Mouse (Mus musculus): Measurements from ENCODE around the gene Rbbp7. TPM values are rescaled to one million over a fixed set of nuclear protein-coding genes. Genes with fewer than 3 reads are reported as not detected.
"Not testable (repeated sequence)": the region's sequence is repeated elsewhere in the genome, so short reads cannot be mapped to it uniquely, and the experiment has no call there.

The Rbbp7 gene
- total RNA-seq (2022) = 100 to 1,000 TPM; 142 to 146 (median 144) TPM

DNA sequence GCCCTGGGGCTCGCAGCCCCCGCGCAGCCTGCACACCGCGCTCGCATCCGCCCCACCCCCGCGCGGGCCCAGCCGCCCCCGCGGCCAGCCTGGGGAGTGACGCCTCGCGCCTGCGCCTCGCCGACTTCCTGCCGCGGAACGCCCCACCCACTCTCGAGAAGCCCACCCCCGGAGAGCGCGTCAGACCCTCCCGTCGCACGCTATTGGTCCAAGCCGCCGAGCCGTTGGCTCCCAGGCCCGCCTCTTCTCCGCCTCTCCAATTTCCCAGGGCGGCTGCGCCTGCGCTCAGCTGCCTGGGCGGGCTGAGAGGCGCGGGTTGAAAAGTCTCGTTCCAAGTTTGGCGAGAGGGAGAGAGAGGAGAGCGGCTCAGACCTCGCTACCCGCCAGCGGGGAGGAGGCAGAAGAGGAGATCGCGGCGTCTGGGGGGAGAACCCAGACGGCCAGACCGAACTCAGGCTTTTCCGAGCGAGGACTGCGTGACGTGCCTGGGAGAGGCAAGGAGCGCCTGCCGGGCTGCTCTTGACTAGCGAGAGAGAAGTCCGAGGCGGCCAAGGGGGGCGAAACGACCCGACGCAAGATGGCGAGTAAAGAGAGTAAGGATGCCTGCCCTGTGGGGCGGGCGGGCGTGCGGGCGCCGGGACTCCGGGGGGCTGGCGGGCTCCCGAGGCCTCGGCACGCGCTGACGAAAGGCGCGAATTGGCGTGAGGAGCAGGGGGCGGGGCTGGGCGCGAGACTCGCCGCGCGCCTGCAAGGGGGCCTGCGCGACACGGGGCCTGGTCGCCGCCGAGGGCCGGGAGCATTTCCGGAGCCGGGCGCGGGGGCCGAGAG is at the start of gene Rbbp7:
Rbbp7 (plus strand) TSS at position 288 of the 828 bp plus-strand sequence.
- DNase-seq (ENCODE audit: low spot score in 2 of 2) = peak; percentile 64 to 89

DNA sequence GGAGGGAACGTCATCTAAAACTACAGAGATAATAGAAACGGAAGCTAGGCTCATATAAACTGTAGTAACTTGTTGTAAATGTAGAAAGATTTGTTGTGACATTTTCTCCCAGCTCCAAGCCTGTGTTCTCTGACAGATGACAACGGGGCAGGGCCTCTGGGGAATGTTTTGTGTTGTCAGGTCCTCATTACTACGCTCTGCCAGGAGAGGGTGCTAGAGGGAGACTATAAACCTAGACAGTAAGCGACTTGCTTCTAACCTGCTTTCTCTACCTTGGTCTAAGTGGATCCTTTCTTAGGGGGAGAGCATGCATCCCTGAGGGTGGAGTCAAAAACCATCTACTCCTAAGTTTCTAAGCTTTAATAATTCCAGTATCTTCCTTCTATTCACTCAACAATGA is 42.4 kb upstream of the Rbbp7 start:
- no peak for DNase-seq (ENCODE audit: low spot score in 2 of 2)

DNA sequence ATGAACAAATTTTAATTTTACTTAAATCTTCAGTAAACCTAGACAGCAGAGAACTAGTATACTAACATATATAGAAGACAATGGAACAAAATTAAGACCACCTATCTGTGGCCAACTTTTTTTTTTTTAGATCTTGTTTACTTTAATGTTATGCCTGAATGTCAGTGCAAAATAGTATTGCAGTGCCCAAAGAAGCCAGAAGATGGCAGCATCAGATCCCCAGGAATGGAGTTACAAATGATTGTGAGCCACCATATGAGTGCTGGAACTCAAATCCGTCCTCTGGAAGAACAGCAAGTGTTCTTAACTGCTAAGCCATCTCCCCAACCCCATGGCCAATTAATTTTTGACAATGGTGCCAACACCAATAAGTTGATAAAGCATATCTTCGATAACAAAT is 40.6 kb upstream of the Rbbp7 start:
- DNase-seq (ENCODE audit: low spot score in 2 of 2) = no peak

DNA sequence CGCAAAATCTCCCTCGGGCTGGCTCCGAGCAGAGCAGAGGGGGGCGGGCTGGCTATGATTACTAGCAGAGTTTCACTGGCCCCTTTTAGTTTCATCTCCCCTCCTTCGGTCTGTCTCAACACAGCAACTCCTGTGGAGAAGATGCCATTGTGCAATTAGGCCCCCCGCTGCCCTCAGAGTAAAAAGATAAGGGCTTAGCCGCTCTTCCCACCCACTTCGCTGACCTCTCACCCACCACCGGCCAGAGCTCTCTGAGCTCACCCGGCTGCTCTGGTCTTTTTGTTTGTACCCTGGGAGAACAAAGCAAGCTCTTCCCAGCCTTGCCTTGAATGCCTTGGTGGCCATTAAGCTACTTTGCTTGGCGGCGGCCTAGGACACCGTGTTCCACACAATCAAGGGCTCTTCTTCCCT is 32.8 kb upstream of the Rbbp7 start:
- no peak for DNase-seq (ENCODE audit: low spot score in 2 of 2)

DNA sequence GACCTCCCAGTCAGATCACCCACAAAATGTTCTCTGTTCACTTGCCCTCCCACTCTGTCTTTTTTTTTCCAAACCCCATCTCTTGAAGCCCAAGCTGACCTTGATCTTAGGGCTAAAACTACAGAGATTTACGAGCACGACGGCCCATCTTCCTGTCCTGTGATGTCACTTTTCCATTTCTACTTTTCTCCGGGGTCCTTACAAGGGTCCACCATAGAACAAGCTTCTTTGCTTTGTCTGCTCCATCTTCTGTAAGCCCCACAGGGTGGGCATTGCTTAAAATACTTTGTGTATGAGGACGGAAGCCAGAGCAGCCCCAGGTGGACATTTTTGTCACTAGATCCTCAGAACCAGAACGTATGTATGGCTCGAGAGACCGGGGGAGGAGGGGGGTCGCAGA is 32.4 kb upstream of the Rbbp7 start:
- DNase-seq (ENCODE audit: low spot score in 2 of 2) = no peak

DNA sequence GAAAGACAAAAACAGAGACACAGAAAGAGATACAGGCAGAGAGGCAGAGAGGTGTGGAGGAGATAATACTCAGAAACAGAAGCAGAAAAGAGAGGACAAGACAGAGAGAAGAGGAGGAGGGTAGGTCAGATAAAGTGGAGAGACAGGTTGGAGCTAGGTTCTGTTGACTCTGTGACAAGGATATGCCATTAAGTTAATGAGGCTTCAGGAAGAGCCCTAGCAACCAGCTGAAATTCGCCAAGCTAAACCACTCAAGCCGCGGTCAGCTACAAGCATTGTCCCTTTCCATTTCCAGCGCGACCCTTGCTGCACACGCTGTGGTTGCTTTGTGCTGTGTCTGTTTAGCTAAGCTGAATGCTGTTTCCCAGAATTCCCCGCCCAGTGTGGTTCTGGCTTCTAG is 32.0 kb upstream of the Rbbp7 start:
- DNase-seq (ENCODE audit: low spot score in 2 of 2) = no peak

DNA sequence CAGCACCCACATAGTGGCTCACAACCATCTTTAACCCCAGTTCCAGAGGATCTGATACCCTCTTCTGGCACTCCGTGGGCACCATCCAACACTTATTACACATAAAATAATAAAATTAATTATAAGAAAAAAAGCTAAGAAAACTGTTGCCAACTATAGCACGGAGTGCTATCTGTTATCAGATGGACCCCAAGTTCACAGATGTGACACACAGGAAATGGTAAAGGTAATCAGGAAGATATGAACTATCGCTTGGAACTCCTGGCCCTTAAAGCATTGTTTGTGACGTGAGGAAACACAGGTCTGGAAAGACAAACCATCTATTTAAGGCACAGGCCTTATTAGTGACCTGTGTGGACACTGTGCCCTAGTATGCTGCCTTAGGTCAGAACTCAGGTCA is 30.2 kb upstream of the Rbbp7 start:
- no peak for DNase-seq (ENCODE audit: low spot score in 2 of 2)

DNA sequence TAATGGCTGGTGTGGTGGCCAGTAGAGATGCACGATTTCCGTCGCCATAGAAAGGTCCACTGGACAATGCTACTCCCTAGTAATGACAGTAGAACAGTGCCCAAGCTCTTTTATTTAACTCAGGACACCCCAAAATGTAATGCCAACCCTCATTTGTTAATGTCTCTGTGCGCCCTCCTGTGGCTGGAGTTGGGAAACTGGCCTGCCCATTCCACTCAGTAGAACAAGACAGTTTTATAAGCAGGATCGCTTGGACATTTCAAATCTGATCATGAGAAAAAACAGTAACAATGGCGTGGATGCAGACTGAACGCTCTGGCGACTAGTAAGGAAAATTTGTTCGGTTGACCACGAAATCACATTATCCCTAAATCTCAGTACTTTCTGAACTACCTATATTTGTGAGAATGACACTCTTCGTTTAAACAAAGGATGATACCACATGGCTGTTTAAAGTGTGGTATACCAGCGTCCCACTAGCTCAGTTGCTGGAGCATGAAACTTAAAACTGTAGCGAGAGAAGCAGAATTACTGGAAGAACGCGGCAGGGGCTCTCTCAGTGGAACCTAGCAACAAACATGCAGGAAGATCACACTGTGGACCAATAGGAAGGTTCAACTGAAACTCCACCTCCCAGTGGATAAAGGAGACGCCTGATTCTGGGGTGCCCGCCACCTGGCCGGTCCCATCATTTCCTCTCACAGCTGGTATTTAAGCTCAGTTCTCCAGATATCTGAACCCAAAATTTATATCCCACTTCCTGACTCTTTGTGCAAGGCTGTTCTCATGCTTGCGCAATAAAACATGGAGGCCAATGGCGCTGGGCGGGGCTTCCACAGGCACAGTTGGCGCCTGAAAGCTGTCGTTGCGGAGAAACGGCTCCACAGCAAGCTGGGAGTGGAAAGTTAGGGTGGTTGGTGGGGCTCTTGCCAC is 24.9 kb upstream of the Rbbp7 start:
- peak; percentile 40 to 57 for DNase-seq (ENCODE audit: low spot score in 2 of 2)

DNA sequence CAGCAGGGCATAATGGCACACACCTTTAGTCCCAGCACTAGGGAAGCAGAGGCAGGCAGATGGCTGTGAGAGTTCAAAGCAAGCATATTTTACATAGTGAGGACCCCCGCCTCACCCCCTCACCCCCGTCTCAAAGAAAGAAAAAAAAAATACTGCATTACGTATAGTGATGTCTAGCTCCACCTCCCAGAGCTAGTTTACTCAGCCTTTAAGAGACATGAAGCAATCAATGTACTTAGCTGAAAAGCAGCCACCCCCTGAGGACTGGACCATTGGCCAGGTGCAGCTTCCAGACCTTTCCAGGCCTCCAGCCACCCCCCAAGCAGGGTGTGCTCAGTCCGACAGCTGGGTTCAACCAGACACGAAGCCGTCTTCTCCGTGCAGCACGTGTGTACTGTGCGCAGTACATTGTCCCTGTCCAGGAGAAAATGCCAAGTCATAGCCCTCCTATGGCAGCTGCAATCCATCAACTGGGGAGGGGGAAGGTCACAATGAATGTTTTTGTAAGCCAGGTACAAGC is 24.0 kb upstream of the Rbbp7 start:
- peak in 1 of 2 experiments; percentile 12 for DNase-seq (ENCODE audit: low spot score in 2 of 2)

DNA sequence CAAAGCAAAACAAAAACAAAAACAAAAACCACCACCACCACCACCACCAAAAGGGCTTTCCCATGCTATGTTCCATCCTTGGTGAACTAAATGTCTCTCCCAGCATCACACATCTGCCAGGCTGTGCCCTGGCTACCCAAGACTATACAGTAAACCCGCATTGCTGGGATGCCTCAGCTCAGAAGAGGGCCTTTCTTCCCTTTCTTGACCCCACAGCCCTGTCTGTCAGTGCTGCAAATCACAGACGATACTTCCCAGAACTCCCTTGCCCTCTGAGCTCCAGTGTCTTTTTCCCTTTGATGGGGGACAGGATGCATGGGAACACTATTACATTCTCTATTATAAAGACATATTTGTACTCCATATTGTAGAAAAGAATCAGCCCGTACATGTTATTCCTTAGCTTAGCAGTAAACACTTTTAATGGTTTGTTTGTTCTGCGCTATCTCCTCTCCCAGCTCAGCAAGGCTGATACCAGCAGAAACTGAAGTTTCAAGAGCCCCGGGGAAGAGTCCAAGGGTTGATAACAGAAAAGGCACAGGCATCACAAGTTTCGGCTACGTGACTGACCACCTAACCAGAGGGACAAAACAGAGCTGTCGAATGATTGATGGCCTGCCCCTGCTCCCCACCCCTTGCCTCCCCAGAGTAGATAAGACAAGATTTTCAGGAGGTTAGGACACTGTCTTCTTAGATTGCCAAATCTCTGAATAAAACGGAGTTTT is 11.3 kb upstream of the Rbbp7 start:
- DNase-seq (ENCODE audit: low spot score in 2 of 2) = no peak

DNA sequence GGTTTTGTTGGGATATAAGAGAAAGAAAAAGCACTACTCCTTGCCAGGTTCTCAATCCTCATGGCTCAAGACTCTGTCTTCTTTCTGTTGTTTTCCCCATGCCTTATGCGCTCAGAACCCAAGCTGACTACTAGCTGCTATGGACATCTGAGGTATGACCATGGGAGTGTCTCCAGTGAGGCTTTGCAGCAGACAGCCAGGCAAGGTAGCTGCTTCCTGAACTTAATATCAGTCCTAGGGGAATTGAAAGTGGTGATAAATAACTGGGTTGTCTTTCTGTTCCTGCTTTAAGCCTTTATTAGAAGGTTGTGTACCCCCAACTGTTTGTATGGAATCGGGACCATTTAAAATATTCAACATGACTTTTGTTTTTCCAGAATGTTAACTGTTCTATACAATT is 7.8 kb upstream of the Rbbp7 start:
- DNase-seq (ENCODE audit: low spot score in 2 of 2) = no peak

DNA sequence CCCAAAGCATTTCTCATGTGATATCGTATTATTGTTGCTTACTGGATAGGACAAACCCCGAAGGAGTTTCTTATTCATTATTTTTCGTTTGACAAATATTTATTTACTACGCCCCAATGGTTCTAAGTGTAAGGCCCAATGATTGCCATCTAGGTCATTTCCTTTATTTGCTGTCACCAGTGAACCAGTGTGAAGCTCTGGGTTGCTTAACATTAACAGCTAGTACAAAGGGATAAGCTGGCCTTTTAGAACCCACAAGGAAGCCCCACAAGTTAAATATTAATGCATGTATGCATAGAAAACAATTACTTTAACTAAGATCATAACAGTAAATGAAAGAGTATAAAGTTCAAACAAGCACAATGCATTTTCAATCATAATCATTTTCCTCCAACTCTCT is 5.9 kb upstream of the Rbbp7 start:
- DNase-seq (ENCODE audit: low spot score in 2 of 2) = no peak

DNA sequence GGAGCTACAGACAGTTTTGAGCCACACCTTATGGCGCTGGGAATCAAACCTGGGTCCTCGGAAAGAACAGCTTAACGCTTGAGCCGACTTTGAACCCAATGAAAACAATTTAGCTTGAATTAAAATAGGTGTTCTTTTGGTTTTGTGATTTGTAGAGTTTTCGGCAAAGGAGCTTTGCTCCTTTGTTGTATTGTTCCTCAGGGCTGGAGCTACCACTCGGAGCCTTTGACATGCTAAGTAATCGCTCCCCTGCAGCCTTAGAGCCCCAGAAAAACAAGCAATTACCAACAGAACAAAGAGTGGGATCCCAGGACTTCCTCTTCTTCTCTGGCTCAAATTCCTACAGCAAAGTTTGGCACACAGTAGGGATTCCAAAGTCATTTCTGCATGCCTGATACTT is 4.1 kb upstream of the Rbbp7 start:
- no peak for DNase-seq (ENCODE audit: low spot score in 2 of 2)

DNA sequence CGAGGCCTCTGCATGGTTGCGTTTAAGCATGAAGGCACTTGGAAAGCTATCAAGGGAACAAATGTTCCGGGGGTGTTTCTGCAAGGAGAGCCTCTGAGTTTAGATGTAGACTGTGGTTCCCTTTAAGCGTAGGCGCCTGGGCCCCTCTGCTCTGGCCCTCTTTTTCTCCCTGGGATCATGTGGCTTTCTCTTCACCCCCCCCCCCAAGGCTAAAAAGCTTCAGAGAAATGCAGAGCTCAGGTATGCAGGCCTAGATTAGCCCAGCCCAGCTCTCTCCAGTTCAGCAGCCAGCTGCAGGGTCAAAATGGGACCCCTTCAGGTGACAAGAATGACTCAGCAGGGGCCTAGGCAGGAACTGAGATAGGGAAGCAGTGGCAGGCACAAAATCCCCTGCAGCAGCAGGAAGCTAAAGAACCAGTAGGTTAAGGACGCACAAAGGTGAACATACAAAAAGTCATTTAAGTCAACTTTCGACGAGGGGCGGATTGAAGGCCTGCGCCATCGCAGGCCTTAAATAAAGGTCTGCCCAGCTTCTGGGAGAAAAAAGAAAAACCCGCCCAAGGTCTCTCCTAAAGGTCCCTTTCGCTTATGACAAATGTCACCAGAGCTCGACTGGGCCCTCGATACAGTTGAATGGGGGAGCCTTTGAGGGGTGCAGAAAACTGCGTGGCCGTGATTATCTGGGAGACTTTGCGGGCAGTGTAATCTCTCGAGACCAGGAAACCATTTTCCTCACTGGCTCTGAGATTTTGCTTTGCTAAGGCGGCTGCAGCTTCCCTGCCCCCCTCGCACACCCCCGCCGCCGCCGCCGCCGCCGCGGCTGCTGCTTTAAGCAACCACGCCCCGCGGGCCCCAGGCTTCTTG is 719 bp upstream of the Rbbp7 start:
- DNase-seq (ENCODE audit: low spot score in 2 of 2) = peak in 1 of 2 experiments; percentile 67

DNA sequence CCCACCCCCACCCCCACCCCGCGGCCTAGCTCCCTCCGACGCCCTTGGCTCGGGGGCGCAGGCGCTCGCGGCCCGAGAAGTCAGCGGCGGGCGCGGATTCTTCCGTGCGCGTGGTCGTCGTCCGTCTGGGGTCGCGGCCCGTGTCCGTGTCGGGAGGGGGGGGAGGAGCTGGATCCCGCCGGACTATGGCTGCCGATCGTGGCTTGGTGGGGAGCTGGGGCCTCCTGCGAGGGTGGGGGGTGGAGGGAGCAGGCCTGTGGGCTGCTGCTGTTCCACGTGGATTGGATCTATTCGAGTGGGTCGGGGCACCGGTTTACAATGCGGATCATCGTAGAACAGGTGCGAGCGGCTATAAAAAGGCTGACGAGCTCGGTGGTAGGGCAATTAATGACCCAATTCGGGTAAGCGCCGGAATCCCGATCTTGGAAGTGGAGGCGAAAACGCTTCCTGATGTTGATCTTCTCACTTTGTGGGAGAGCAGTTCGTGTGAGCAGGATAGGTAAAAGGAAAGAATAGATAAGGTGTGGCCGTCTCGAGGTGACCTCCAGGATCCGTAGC is 835 bp downstream of the Rbbp7 start:
- DNase-seq (ENCODE audit: low spot score in 2 of 2) = no peak

DNA sequence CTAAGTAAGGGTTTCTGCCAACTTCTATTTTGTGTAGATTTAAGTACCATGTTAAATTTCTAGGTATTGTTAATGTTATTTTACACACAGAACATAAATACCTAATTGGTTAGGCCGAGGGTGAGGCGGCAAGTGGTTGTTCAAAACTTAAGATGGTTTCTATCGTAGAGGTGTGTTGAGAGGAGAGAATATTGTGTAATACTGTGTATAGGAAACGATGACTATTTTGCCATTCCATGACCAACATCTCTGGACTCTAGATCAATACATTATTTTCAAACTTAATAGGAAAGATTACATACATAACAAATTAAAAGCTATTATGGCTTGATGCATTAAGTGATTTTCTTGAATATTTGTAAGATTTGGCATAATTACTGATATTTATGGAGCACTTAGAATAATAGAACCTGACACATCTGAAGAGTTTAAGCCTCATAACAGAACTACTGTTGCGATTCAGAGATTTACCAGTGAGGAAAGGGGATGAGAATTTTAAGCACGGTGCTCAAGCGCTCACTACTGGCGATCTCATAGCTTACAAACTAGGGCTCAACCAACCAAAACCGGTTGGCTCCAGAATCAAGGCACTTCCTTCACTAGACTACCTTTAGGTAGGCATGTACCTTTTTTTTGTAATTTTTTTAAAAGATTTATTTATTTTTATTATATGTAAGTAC is 1.7 kb downstream of the Rbbp7 start:
- DNase-seq (ENCODE audit: low spot score in 2 of 2) = no peak

DNA sequence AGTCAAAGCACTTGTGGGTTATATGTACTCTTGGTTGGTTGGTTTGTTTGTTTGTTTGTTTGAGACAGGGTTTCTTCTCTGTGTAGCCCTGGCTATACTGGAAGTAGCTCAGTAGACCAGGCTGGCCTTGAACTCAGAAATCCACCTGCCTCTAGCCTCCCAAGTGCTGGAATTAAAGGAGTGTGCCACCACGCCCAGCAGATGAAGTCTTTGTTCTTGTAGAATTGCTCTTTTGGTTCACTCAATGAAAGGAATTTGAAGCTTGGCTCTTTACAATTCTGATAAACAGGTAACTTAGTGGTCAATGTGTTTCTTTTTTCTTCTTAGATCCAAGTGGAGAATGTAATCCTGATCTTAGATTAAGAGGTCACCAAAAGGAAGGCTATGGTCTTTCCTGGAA is 10.5 kb downstream of the Rbbp7 start:
- no peak for DNase-seq (ENCODE audit: low spot score in 2 of 2)

DNA sequence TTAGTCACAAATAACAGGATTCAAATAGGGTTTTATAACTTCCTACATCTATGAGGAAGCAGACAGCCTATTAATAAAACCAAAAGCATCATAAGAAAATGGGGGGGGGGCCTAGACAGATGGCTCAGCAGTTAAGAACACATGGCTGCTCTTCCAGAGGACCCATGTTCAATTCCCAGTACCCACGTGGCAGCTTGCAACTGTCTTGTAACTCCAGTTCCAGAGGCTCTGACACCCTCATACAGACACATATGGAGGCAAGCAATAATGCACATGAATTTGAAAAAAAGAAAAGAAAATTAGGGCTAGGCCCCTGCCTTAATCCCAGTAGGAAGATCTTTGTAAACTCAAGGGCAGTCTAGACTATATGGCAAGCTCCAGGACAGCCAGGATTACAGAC is 28.2 kb downstream of the Rbbp7 start:
- no peak for DNase-seq (ENCODE audit: low spot score in 2 of 2)

DNA sequence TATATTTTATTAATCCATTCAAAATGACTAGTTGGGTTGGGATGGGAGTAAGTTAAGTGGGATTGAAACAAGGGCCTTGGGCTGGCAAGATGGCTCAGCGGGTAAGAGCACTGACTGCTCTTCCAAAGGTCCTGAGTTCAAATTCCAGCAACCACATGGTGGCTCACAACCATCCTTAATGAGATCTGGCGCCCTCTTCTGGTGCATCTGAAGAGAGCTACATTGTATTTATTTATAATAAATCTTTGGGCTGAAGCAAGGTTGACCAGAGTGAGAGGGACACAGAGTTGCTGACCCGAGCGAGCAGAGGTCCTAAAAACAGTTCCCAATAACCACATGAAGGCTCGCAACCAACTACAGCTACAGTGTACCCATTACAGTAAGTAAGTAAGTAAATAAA is 31.2 kb downstream of the Rbbp7 start:
- not testable (repeated sequence) for DNase-seq (ENCODE audit: low spot score in 2 of 2)

DNA sequence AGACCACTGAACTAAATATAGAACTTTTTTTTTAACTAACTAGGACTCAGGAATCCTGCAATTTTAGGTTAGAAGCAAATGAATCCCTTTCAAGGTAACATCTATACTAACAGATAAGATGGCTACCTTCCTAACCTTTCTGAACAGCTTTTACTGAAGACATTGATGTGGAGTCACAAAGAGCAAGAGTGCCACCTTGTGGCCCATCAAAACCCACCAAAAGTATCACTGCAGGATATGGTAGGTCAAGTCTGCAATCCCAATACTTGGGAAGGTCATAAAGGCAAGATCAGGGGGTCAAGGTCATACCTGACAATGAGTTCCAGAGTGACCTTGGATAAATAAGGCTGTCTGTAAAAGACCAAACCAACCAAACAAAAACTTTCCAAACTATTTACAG is 40.2 kb downstream of the Rbbp7 start:
- peak in 1 of 2 experiments; percentile 12 for DNase-seq (ENCODE audit: low spot score in 2 of 2)

Measured in left cerebral cortex, adult 8-10 months (tissue).